Mouse (Mus musculus): ENCODE data around the gene Slc25a51. TPM values are rescaled to one million over a fixed set of nuclear protein-coding genes. Genes with fewer than 3 reads are reported as not detected.
"Not testable (repeated sequence)": the region's sequence is repeated elsewhere in the genome, so short reads cannot be mapped to it uniquely, and the experiment has no call there.

Slc25a51 gene
- polyA plus RNA-seq, 1 experiment from 2014 or later = 85.1 TPM

- H3K4me1 ChIP-seq; H3K36me3 ChIP-seq; DNase-seq (ENCODE audit: low spot score); H3K9me3 ChIP-seq (replicated peaks); H3K4me3 ChIP-seq; H3K27me3 ChIP-seq (ENCODE audit: low read depth, poor library complexity, severe bottlenecking); H3K27ac ChIP-seq: not testable (repeated sequence)
- 96% methylated on average over 5 of the region's 5 CpGs for WGBS
Measured at GRCm38 (mm10) chr4:45387296-45387695, 21.3 kb downstream of the Slc25a51 start.

GRCm38 (mm10) chr4:45382133-45382532 lies 26.4 kb downstream of the Slc25a51 start:
- WGBS = 92% methylated on average over 2 of the region's 2 CpGs
- H3K27ac ChIP-seq; DNase-seq (ENCODE audit: low spot score); H3K27me3 ChIP-seq (ENCODE audit: low read depth, poor library complexity, severe bottlenecking); H3K9me3 ChIP-seq (replicated peaks); H3K4me3 ChIP-seq; H3K36me3 ChIP-seq; H3K4me1 ChIP-seq: not testable (repeated sequence)

- not testable (repeated sequence) for H3K4me1 ChIP-seq; H3K27me3 ChIP-seq (ENCODE audit: low read depth, poor library complexity, severe bottlenecking); H3K4me3 ChIP-seq; H3K9me3 ChIP-seq (replicated peaks); DNase-seq (ENCODE audit: low spot score); H3K27ac ChIP-seq
- 91% methylated on average over 10 of the region's 10 CpGs for WGBS
- H3K36me3 ChIP-seq = peaks cover 14% of the 10 kb centered on the region
Measured at GRCm38 (mm10) chr4:45380903-45381580, 27.5 kb downstream of the Slc25a51 start.

GRCm38 (mm10) chr4:45376573-45376972 lies 32.0 kb downstream of the Slc25a51 start:
- DNase-seq (ENCODE audit: low spot score) = no peak
- peaks cover 56% of the 10 kb centered on the region for H3K36me3 ChIP-seq
- H3K4me1 ChIP-seq = no peaks in the 10 kb centered on the region

GRCm38 (mm10) chr4:45374879-45375278 lies 33.7 kb downstream of the Slc25a51 start:
- no peak overlapping the region for H3K27ac ChIP-seq
- H3K4me3 ChIP-seq = no peak overlapping the region
- no peaks in the 10 kb centered on the region for H3K4me1 ChIP-seq
- H3K9me3 ChIP-seq (replicated peaks) = no peaks in the 10 kb centered on the region
- WGBS = 73% methylated on average over 5 of the region's 5 CpGs
- peaks cover 72% of the 10 kb centered on the region for H3K36me3 ChIP-seq
- no peaks in the 10 kb centered on the region for H3K27me3 ChIP-seq (ENCODE audit: low read depth, poor library complexity, severe bottlenecking)
- DNase-seq (ENCODE audit: low spot score) = no peak

More at GRCm38 (mm10) chr4:45376573-45376972, 32.0 kb downstream of the Slc25a51 start:
- no peaks in the 10 kb centered on the region for H3K27me3 ChIP-seq (ENCODE audit: low read depth, poor library complexity, severe bottlenecking)
- no peak overlapping the region for H3K4me3 ChIP-seq
- 88% methylated on average over 4 of the region's 4 CpGs for WGBS
- no peaks in the 10 kb centered on the region for H3K9me3 ChIP-seq (replicated peaks)
- no peak overlapping the region for H3K27ac ChIP-seq

- H3K27me3 ChIP-seq (ENCODE audit: low read depth, poor library complexity, severe bottlenecking) = no peaks in the 10 kb centered on the region
- 88% methylated on average over 3 of the region's 3 CpGs for WGBS
- H3K36me3 ChIP-seq = peaks cover 81% of the 10 kb centered on the region
- no peak overlapping the region for H3K27ac ChIP-seq
- no peaks in the 10 kb centered on the region for H3K9me3 ChIP-seq (replicated peaks)
- no peak overlapping the region for H3K4me3 ChIP-seq
- no peak for DNase-seq (ENCODE audit: low spot score)
- no peaks in the 10 kb centered on the region for H3K4me1 ChIP-seq
Measured at GRCm38 (mm10) chr4:45371261-45371660, 37.3 kb downstream of the Slc25a51 start.

GRCm38 (mm10) chr4:45356653-45357052 lies 51.9 kb downstream of the Slc25a51 start:
- Histone ChIP-seq H3K4me3 (no peak overlapping the region), H3K27me3 (ENCODE audit: low read depth, poor library complexity, severe bottlenecking) (no peaks in the 10 kb centered on the region), H3K27ac (no peak overlapping the region), H3K9me3 (replicated peaks) (no peaks in the 10 kb centered on the region), H3K36me3 (peaks cover 52% of the 10 kb centered on the region), H3K4me1 (no peaks in the 10 kb centered on the region)
- DNase-seq (ENCODE audit: low spot score) = no peak
- 89% methylated on average over 3 of the region's 3 CpGs for WGBS

Small RNA genes within 50 kb of the gene (microRNA-seq; reads per million reads assigned to microRNA genes)
- gene Gm25692 = not detected

Other genes with a start within 250 kb of the Slc25a51 start
- 0.45 and 1.2 TPM in 2 replicates for gene Frmpd1, start 223.9 kb downstream of the Slc25a51 start, polyA plus RNA-seq (2016; fragmentation: Nextera tagmentation; extraction: Ambion mirVana)
- gene Trmt10b, start 111.6 kb downstream of the Slc25a51 start, polyA plus RNA-seq (2016; fragmentation: Nextera tagmentation; extraction: Ambion mirVana) = 17.8 and 20.2 TPM in 2 replicates
- 9.6 and 11.9 TPM in 2 replicates for gene Dcaf10, start 66.7 kb downstream of the Slc25a51 start, polyA plus RNA-seq (2016; fragmentation: Nextera tagmentation; extraction: Ambion mirVana)
- 109 and 126 TPM in 2 replicates for gene Exosc3, start 66.0 kb downstream of the Slc25a51 start, polyA plus RNA-seq (2016; fragmentation: Nextera tagmentation; extraction: Ambion mirVana)
- 4.3 and 4.8 TPM in 2 replicates for gene Shb, start 123.7 kb upstream of the Slc25a51 start, polyA plus RNA-seq (2016; fragmentation: Nextera tagmentation; extraction: Ambion mirVana)